ENCODE assay signal across 17 mouse cellular contexts in the genomic region with DNA sequence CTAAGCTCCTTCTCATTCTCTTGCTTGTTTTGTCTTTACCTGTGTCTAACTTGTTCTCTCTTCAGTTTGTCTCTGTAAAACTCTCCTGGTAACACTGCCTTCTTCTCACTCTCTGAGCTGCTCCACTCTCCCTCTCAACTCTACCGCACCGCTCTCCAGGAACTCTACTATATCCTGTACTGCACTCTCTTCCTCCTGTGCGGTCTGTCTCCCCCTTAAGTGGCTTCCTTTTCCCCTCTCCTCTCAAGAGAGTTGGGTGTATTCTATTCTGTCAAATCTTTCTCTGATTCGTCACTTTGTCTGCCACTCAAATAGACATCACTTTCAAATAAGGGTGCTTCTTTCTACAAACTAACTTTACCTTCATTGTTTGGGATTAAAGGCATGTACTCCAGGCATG.
"Had no signal": no experiment of that assay in that cellular context is flagged by ENCODE, and none has a peak within 500 bp of the region (broad histone marks: within the 10 kb centered on the region; RNA-seq: fewer than 3 reads in every experiment).

No protein-coding gene starts in this region.

- DNase-seq: cerebellum, adult 8-10 months; cerebellum, adult 9-10 months; cerebellum, adult 9-11 months; cerebellum, postnatal 10 days; cerebellum, postnatal 14 days; cerebellum, postnatal 25 days; cerebellum, postnatal 36 days; embryo, embryonic 11 days; forebrain, postnatal 0 days; gastrocnemius, adult 2 months; gastrocnemius, postnatal 10 days; gastrocnemius, postnatal 14 days; gastrocnemius, postnatal 25 days; gastrocnemius, postnatal 36 days; heart, adult 11 months; heart, adult 18-20 months; heart, adult 2 months had no signal
